Mouse (Mus musculus): Measurements from ENCODE around the gene Foxe1.

DNA sequence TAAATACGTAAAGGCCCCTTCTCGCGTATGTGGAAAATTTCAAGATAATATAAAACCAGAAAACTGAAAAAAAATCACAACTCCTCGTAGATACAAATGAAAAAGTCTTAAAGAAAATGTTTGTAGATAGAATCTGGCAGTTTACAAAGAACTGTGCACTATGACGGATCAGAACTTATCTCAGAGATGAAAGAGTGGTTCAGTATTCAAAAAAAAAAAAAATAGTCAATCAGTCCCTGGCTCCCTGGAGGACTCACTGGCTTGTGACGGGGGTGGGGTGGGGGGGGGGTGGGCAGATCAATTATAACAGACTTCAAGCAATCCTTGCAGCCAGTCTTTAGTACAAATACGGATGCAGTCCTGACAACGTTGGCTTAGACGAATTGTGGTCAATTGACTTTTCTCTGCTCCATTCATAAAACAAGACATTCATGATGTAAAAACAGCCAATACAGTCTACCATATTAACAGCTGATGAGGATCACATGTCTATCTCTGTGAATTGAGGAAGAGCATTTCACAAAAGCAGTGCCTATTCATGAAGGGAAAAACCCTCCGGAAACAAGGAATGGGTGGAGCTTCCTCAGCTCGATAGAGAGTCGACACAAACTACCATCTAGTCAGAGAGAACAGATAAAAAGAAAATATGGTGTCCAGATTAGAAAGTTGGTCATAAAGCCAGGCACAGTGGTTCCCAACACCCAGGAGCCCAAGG, 16.3 kb downstream of the Foxe1 start:
- TF ChIP-seq CTCF (IDR thresholded peaks at IDR 0.05; ENCODE audit: extremely low read depth, insufficient read depth, insufficient read length, insufficient replicate concordance) (no peak), POLR2A (IDR thresholded peaks at IDR 0.05; ENCODE audit: low read depth, low read length) (no peak)
